Mouse (Mus musculus): ENCODE measurements at regions not wholly inside any gene's neighbourhood (a gene's known extent, or its start where the extent isn't known, plus 50 kb on each side); places are given as distances from the start of the nearest gene placed in this dataset.
A peak's percentile ranks its signal among the peaks of the same experiment; 100 is the strongest.

GRCm38 (mm10) chr3:56707312-56707711 lies 523.8 kb upstream of the Nbea start:
- H3K9me3 ChIP-seq (ENCODE audit: low read length): no peaks in the 10 kb centered on the region
- H3K4me3 ChIP-seq (ENCODE audit: low read depth, low read length): no peak overlapping the region
- no peaks in the 10 kb centered on the region for H3K27me3 ChIP-seq (ENCODE audit: insufficient read depth, low read length)
- no peak for ATAC-seq
- no peak for TF ChIP-seq CTCF (IDR thresholded peaks at IDR 0.05; ENCODE audit: low read depth)
- no peak for DNase-seq
- no peak overlapping the region for H3K4me2 ChIP-seq (ENCODE audit: low read depth)
- H3K9ac ChIP-seq: no peak overlapping the region
- H3K36me3 ChIP-seq (ENCODE audit: insufficient read depth): no peaks in the 10 kb centered on the region
- no peak overlapping the region for H3K27ac ChIP-seq (ENCODE audit: low read depth, low read length)
- H3K4me1 ChIP-seq (ENCODE audit: insufficient read depth): no peaks in the 10 kb centered on the region; the same call in 1 of the 2 replicates
- WGBS: 67% methylated on average over 3 of the region's 3 CpGs

GRCm38 (mm10) chr3:56706038-56706437 lies 522.5 kb upstream of the Nbea start:
- Histone ChIP-seq H3K4me2 (ENCODE audit: low read depth) (no peak overlapping the region), H3K4me3 (ENCODE audit: low read depth, low read length) (no peak overlapping the region), H3K27me3 (ENCODE audit: insufficient read depth, low read length) (no peaks in the 10 kb centered on the region), H3K36me3 (ENCODE audit: insufficient read depth) (no peaks in the 10 kb centered on the region), H3K9ac (no peak overlapping the region), H3K27ac (ENCODE audit: low read depth, low read length) (no peak overlapping the region), H3K9me3 (ENCODE audit: low read length) (no peaks in the 10 kb centered on the region), H3K4me1 (ENCODE audit: insufficient read depth) (no peaks in the 10 kb centered on the region; the same call in 1 of the 2 replicates)
- ATAC-seq (no peak), DNase-seq (no peak)
- WGBS: 78% methylated on average over 4 of the region's 4 CpGs
- no peak for TF ChIP-seq CTCF (IDR thresholded peaks at IDR 0.05; ENCODE audit: low read depth)

GRCm38 (mm10) chr3:56698941-56699340 lies 515.4 kb upstream of the Nbea start:
- Histone ChIP-seq H3K27me3 (ENCODE audit: insufficient read depth, low read length) (no peaks in the 10 kb centered on the region), H3K4me3 (ENCODE audit: low read depth, low read length) (no peak overlapping the region), H3K9me3 (ENCODE audit: low read length) (no peaks in the 10 kb centered on the region), H3K27ac (ENCODE audit: low read depth, low read length) (peak overlapping the region; percentile 69), H3K4me1 (ENCODE audit: insufficient read depth) (peaks cover 8% of the 10 kb centered on the region; the same call in 1 of the 2 replicates), H3K36me3 (ENCODE audit: insufficient read depth) (no peaks in the 10 kb centered on the region), H3K9ac (no peak overlapping the region), H3K4me2 (ENCODE audit: low read depth) (no peak overlapping the region)
- TF ChIP-seq CTCF (IDR thresholded peaks at IDR 0.05; ENCODE audit: low read depth): no peak
- DNase-seq: no peak
- ATAC-seq: no peak

GRCm38 (mm10) chr3:56698248-56698647 lies 514.7 kb upstream of the Nbea start:
- H3K4me3 ChIP-seq (ENCODE audit: low read depth, low read length): no peak overlapping the region
- TF ChIP-seq CTCF (IDR thresholded peaks at IDR 0.05; ENCODE audit: low read depth): no peak
- H3K36me3 ChIP-seq (ENCODE audit: insufficient read depth): no peaks in the 10 kb centered on the region
- H3K27me3 ChIP-seq (ENCODE audit: insufficient read depth, low read length): no peaks in the 10 kb centered on the region
- peaks cover 8% of the 10 kb centered on the region; the same call in 1 of the 2 replicates for H3K4me1 ChIP-seq (ENCODE audit: insufficient read depth)
- H3K27ac ChIP-seq (ENCODE audit: low read depth, low read length): peak overlapping the region; percentile 69
- no peak overlapping the region; the same call in 1 of the 2 replicates for H3K9ac ChIP-seq
- ATAC-seq (peak; percentile 94), DNase-seq (peak; percentile 82)
- 0% methylated on average over 1 of the region's 1 CpGs for WGBS
- H3K4me2 ChIP-seq (ENCODE audit: low read depth): no peak overlapping the region
- no peaks in the 10 kb centered on the region for H3K9me3 ChIP-seq (ENCODE audit: low read length)

GRCm38 (mm10) chr3:56681031-56681430 lies 497.5 kb upstream of the Nbea start:
- H3K9ac ChIP-seq: no peak overlapping the region
- no peak for ATAC-seq
- DNase-seq: no peak
- no peaks in the 10 kb centered on the region for H3K4me1 ChIP-seq (ENCODE audit: insufficient read depth)
- no peak overlapping the region for H3K4me2 ChIP-seq (ENCODE audit: low read depth)
- H3K27ac ChIP-seq (ENCODE audit: low read depth, low read length): no peak overlapping the region
- TF ChIP-seq CTCF (IDR thresholded peaks at IDR 0.05; ENCODE audit: low read depth): no peak
- no peak overlapping the region for H3K4me3 ChIP-seq (ENCODE audit: low read depth, low read length)
- no peaks in the 10 kb centered on the region for H3K36me3 ChIP-seq (ENCODE audit: insufficient read depth)
- no peaks in the 10 kb centered on the region for H3K27me3 ChIP-seq (ENCODE audit: insufficient read depth, low read length)
- H3K9me3 ChIP-seq (ENCODE audit: low read length): no peaks in the 10 kb centered on the region
- 91% methylated on average over 7 of the region's 7 CpGs for WGBS

- no peak overlapping the region for H3K9ac ChIP-seq
- ATAC-seq (peak; percentile 38; the same call in 1 of the 2 replicates), DNase-seq (no peak)
- no peaks in the 10 kb centered on the region for H3K36me3 ChIP-seq (ENCODE audit: insufficient read depth)
- no peak for TF ChIP-seq CTCF (IDR thresholded peaks at IDR 0.05; ENCODE audit: low read depth)
- 4% methylated on average over 3 of the region's 3 CpGs for WGBS
- no peak overlapping the region for H3K4me3 ChIP-seq (ENCODE audit: low read depth, low read length)
- H3K27ac ChIP-seq (ENCODE audit: low read depth, low read length): no peak overlapping the region
- H3K9me3 ChIP-seq (ENCODE audit: low read length): no peaks in the 10 kb centered on the region
- peaks cover 8% of the 10 kb centered on the region; the same call in 1 of the 2 replicates for H3K27me3 ChIP-seq (ENCODE audit: insufficient read depth, low read length)
- H3K4me1 ChIP-seq (ENCODE audit: insufficient read depth): no peaks in the 10 kb centered on the region
- H3K4me2 ChIP-seq (ENCODE audit: low read depth): no peak overlapping the region
These were observed 485.3 kb upstream of the Nbea start for GRCm38 (mm10) chr3:56668829-56669228.

GRCm38 (mm10) chr3:56660594-56660993 lies 477.1 kb upstream of the Nbea start:
- Histone ChIP-seq H3K36me3 (ENCODE audit: insufficient read depth) (no peaks in the 10 kb centered on the region), H3K27me3 (ENCODE audit: insufficient read depth, low read length) (peaks cover 4% of the 10 kb centered on the region; the same call in 1 of the 2 replicates), H3K9ac (no peak overlapping the region), H3K4me2 (ENCODE audit: low read depth) (no peak overlapping the region), H3K27ac (ENCODE audit: low read depth, low read length) (no peak overlapping the region), H3K4me3 (ENCODE audit: low read depth, low read length) (no peak overlapping the region), H3K4me1 (ENCODE audit: insufficient read depth) (no peaks in the 10 kb centered on the region), H3K9me3 (ENCODE audit: low read length) (no peaks in the 10 kb centered on the region)
- TF ChIP-seq CTCF (IDR thresholded peaks at IDR 0.05; ENCODE audit: low read depth): no peak
- ATAC-seq: peak; percentile 93
- WGBS: 74% methylated on average over 2 of the region's 2 CpGs
- DNase-seq: peak; percentile 14
